Mouse (Mus musculus) neutrophil, adult 5-6 weeks (primary cell): ENCODE measurements around the gene Hes1. TPM values are rescaled to one million over a fixed set of nuclear protein-coding genes. Genes with fewer than 3 reads are reported as not detected.
"Not testable (repeated sequence)": the region's sequence is repeated elsewhere in the genome, so short reads cannot be mapped to it uniquely, and the experiment has no call there.

Source experiments
- ATAC-seq: fragments of 151-379, 151-347 bp; 2 replicates; pipeline ENCODE4 v1.8.0; 2017; ENCODE audit warnings: mild to moderate bottlenecking, moderate TSS enrichment; ENCODE audit not compliant: insufficient number of reproducible peaks, poor library complexity, low FRiP score, severe bottlenecking; ENCODE audit errors: extremely low read depth
- total RNA-seq: library from RNA; stranded (forward); fragments of 200-1000 nt; gene quantifications from 2 replicates; pipeline ENCODE4 v1.2.3, GENCODE M21; 2017

Gene Hes1
- total RNA-seq, 1 experiment from 2014 or later: 19.8 TPM

- no peak for ATAC-seq
Observed at GRCm38 (mm10) chr16:30105476-30105875, 41.3 kb downstream of the Hes1 start.

- ATAC-seq: not testable (repeated sequence)
Observed at GRCm38 (mm10) chr16:30108167-30108566, 44.0 kb downstream of the Hes1 start.

- no peak for ATAC-seq
Observed at GRCm38 (mm10) chr16:30110466-30110865, 46.3 kb downstream of the Hes1 start.

GRCm38 (mm10) chr16:30111069-30111468 lies 46.9 kb downstream of the Hes1 start:
- no peak for ATAC-seq

- no peak for ATAC-seq
Observed at GRCm38 (mm10) chr16:30111566-30111965, 47.4 kb downstream of the Hes1 start.

GRCm38 (mm10) chr16:30113170-30113569 lies 49.0 kb downstream of the Hes1 start:
- ATAC-seq: no peak

- no peak for ATAC-seq
Observed at GRCm38 (mm10) chr16:30113800-30114199, 49.6 kb downstream of the Hes1 start.

- no peak for ATAC-seq
Observed at GRCm38 (mm10) chr16:30114451-30114850, 50.3 kb downstream of the Hes1 start.

Other genes starting within 250 kb of the Hes1 start
- gene Cpn2, start 203.1 kb downstream of the Hes1 start, total RNA-seq: 0.12 TPM in 1 of 2 replicates, not detected in the other
- not detected in 2 replicates for gene Lrrc15, start 218.9 kb downstream of the Hes1 start, total RNA-seq
- gene Gp5, start 246.4 kb downstream of the Hes1 start, total RNA-seq: 3.8 and 5.8 TPM in 2 replicates